Mouse (Mus musculus) v-Abl transformed pro-B cells (cell line): ENCODE data around the gene Gemin5.
"Not testable (repeated sequence)": the region's sequence is repeated elsewhere in the genome, so short reads cannot be mapped to it uniquely, and the experiment has no call there.

Source experiments
- in situ Hi-C, 2 experiments: fragments of 400-800 bp; cut with MboI; formaldehyde crosslinking; loops; one replicate each; pipeline ENCODE4 v1.15.1; 2025; ENCODE audit not compliant: unreplicated experiment in 2 of 2

Gemin5 gene

DNA sequence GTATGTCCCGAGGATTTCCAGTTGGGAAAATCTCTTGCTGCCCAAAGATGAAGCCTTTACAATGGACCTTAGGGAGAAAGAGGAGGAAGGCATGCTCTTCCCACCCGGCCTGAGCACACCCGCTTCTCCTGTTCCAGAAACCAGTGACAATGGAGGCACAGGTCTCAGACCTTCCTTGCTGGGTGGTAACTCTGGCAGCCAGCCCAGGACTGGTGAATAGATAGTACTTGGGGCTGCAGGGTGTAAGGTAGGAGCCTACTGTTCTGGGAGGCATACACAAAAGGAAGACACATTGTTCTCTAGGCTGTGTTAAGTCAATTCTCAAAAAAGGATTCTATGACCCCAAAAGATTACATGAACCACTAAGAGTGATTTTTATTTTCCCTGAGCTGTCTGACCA, 47.7 kb downstream of the Gemin5 start:
- in situ Hi-C loops, result no loop called here

- in situ Hi-C loops, result no loop called here
Observed at GRCm38 (mm10) chr11:58117044-58117652, 51.2 kb downstream of the Gemin5 start.

DNA sequence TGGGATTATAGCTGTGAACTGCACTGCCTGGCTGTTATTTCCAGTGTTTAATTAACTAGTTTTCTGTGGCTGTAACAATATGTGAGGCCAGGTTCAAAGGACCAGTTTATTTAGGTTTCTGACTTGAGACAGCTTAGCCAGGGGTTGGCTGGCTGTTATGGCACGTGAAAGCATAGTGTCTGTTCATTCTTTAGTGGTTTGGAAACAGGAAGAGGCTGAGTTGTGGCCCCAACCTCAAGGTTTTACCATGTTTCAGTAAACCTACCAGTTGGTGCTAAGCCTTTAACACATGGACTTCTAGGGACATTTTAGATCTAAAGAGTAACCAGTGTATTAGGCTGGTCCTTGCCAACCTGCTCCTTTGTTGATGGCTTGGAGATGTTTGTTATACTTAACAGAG, 51.8 kb downstream of the Gemin5 start:
- in situ Hi-C loops, result no loop called here

GRCm38 (mm10) chr11:58107664-58108337, 60.5 kb downstream of the Gemin5 start:
- in situ Hi-C loops, result loop anchor here (10.0 kb wide), 3 partner anchors 117 to 217 kb away; partner anchors contain the start of gene Zfp692 (in 1 of the 2)

- in situ Hi-C loops, result loop anchor here (10.0 kb wide), 3 partner anchors 118 to 218 kb away; partner anchors contain the start of gene Zfp692 (in 1 of the 2)
Observed at GRCm38 (mm10) chr11:58107009-58107408, 61.3 kb downstream of the Gemin5 start.

DNA sequence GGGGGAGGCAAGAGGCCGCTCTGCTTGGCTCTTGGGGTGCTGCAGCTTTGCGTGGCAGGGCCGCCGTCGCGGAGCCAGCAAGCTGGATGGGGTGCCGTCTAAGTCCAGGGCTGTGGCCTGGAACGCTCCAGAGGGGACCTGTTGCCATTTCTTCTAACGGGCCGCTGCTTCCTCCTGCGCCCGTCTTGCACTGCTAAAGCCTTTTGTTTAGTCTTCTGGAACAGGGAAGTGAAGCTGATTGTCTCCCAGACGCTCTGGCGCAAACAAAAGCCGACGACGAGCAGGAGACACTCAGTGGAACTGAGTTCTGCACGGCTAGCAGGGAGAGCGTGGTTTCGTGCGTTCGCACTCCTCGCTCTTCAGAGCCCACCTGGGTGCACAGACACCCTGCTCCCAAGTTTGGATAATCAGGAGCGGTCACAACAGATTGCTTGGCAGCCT, 64.0 kb downstream of the Gemin5 start:
- in situ Hi-C loops, result loop anchor here (5.0 to 10.0 kb wide), 5 partner anchors 63 to 220 kb away; partner anchors contain the start of genes Gemin5 (in 1 of the 2) and Zfp692 (in 1 of the 2)

- in situ Hi-C loops, result loop anchor here (5.0 to 10.0 kb wide), 5 partner anchors 63 to 221 kb away; partner anchors contain the start of genes Gemin5 (in 1 of the 2) and Zfp692 (in 1 of the 2)
Observed at GRCm38 (mm10) chr11:58103697-58104306, 64.5 kb downstream of the Gemin5 start, which contains the start of gene Cnot8. Gene Cnot8 (plus strand): TSS chr11:58104153.

DNA sequence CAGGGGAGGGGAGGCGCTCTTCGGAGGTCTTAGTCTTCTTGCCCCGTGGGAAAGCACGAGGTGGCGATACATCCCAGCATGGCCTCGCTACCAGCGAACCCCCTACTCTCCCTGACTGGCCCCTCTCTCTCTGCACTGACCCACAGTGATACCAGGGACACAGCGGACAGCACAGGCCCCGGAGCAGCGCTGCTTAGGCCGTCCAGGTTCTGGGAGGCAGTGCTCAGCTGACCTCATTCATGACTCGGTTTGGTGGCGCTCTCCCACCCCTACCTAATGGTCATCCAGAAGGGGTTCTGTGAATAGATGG, 65.0 kb downstream of the Gemin5 start:
- in situ Hi-C loops, result loop anchor here (5.0 to 10.0 kb wide), 5 partner anchors 64 to 222 kb away; partner anchors contain the start of genes Gemin5 (in 1 of the 2) and Zfp692 (in 1 of the 2)

- in situ Hi-C loops, result loop anchor here (5.0 to 10.0 kb wide), 5 partner anchors 65 to 222 kb away; partner anchors contain the start of genes Gemin5 (in 1 of the 2) and Zfp692 (in 1 of the 2)
Observed at GRCm38 (mm10) chr11:58102581-58103343, 65.6 kb downstream of the Gemin5 start.

DNA sequence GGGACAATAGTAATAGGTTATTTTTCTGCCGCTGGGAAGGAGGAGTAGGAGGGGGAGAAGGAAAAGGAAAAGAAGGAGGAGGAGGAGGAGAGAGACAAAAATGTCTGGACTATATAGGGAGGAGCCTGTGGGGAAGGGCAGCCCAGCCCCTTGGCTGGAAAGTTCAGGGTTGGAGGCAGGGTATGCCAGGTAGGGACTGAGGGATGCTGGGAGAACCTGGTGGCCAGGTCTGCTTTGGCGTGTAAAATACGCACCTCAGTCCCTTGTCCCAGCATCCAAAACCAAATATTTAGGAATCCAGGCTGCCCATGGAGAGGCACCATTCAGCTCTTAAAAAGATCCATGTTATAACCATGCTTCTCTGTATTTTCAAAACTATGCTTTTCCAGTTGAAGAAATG, 66.2 kb downstream of the Gemin5 start:
- in situ Hi-C loops, result loop anchor here (5.0 to 10.0 kb wide), 5 partner anchors 65 to 223 kb away; partner anchors contain the start of genes Gemin5 (in 1 of the 2) and Zfp692 (in 1 of the 2)

GRCm38 (mm10) chr11:58101194-58101720, 67.1 kb downstream of the Gemin5 start:
- in situ Hi-C loops, result loop anchor here (5.0 to 10.0 kb wide), 5 partner anchors 66 to 224 kb away; partner anchors contain the start of genes Gemin5 (in 1 of the 2) and Zfp692 (in 1 of the 2)

GRCm38 (mm10) chr11:58100006-58100405, 68.3 kb downstream of the Gemin5 start:
- in situ Hi-C loops, result loop anchor here (5.0 to 10.0 kb wide), 5 partner anchors 67 to 225 kb away; partner anchors contain the start of genes Gemin5 (in 1 of the 2) and Zfp692 (in 1 of the 2)

GRCm38 (mm10) chr11:58098366-58098720, 70.0 kb downstream of the Gemin5 start:
- in situ Hi-C loops, result not testable (repeated sequence)

GRCm38 (mm10) chr11:58097621-58098365, 70.5 kb downstream of the Gemin5 start:
- in situ Hi-C loops, result no loop called here

- in situ Hi-C loops, result no loop called here
Observed at GRCm38 (mm10) chr11:58096821-58097620, 71.3 kb downstream of the Gemin5 start.

- in situ Hi-C loops, result no loop called here
Observed at GRCm38 (mm10) chr11:58096160-58096559, 72.2 kb downstream of the Gemin5 start.

GRCm38 (mm10) chr11:58095561-58095960, 72.8 kb downstream of the Gemin5 start:
- in situ Hi-C loops, result no loop called here

DNA sequence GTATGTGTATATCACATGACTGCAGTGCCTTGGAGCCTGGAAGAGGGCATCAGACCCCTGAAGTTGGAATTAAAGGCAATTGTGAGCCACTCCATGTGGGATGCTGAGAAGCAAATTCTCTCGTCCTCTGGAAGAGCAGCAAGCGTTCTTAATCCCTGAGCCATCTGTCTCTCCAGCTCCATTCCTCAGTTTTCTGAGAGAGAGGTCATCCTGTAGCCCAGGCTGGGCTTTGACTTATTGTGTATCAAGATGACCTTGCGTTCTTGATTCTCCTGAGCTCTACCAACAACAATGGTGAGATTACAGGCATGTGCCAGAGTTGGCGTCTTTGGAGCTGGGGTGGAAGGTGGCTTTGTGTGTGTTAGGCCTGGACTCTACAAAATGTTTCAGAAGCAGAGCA, 73.6 kb downstream of the Gemin5 start:
- in situ Hi-C loops, result no loop called here
